Mouse (Mus musculus) gastrocnemius, postnatal 10 days (tissue): ENCODE measurements around the gene Olfr895. TPM values are rescaled to one million over a fixed set of nuclear protein-coding genes. Genes with fewer than 3 reads are reported as not detected.

Experiments
- DNase-seq: peaks from one replicate; pipeline ENCODE4 v3.0.0; 2021; ENCODE audit warnings: mixed read lengths
- long read RNA-seq, 2 experiments: library from polyadenylated mRNA; stranded (forward); transcript quantifications; one replicate each; pipeline ENCODE4 v2.0.0; 2021
- total RNA-seq, 2 experiments: library from RNA; stranded (reverse); gene quantifications; 2 replicates each; pipeline ENCODE4 v1.2.3; 2021

Olfr895 gene
- not detected for total RNA-seq
- long read RNA-seq, experiment 1 = 0 reads
- long read RNA-seq, experiment 2 = 0 reads

DNA sequence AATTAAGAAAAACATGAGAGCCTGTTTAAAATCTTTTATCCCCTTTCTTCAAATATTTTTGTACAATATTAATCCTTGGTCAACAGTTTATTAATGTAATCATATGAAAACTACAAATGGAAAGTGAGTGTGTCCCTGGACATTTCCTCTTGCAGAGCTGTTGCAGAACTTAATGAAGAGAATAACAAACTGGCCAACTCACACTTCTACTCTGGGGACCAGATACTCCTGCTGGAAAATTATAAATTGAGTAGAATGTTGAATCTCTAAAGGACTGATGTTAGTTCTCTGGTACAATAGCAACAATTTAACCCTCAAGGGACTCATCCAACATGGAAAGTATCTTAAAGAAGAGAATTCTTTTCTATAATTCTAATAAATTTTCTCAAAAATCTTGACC is at the start of gene Olfr895:
Gene Olfr895, plus strand, starts transcription at position 301 of the 400 bp plus-strand sequence.
- DNase-seq = no peak

DNA sequence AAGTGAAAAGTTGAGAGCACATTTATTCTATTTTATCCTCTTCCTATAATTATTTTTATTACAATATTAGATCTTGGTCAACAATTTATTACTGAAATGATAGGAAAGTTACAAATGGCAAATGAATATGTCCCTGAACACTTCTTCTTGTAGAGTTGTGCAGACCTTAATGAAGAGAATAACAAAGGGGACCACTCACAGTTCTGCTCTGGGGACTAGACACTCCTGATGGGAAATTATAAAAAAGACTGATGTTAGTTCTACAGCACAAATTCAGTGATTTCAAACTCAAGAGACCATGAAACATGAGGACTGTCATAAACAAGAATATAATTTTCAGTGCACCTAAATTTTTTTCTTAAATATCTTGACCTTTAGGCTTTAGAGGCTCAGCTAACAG is 15.2 kb upstream of the Olfr895 start, which contains the start of gene Olfr143:
Gene Olfr143, plus strand, starts transcription at position 301 of the 400 bp plus-strand sequence.
- DNase-seq = no peak

DNA sequence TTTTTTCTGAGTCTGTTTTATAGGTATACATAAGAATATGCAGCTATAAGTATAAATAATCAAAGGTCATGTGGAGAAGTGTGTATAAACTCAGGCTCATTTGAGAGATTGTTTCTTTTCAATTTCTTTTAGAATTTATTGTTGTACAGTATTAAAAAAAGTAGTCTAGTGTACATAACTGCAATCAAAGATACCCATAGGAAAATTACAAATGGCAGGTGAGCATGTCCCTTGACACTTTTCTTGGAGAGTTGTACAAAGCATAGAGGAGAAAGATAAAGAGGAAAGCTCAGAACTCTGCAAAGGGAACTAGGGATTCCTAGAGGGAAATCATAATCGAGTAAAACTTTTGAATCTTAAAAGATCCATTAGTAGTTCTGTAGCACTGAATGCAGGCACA is 23.2 kb downstream of the Olfr895 start, which contains the start of gene Olfr896-ps1:
Gene Olfr896-ps1, plus strand, starts transcription at position 301 of the 400 bp plus-strand sequence.
- DNase-seq = no peak

Other genes starting within 250 kb of the Olfr895 start
- not detected for gene Olfr883, start 242.0 kb upstream of the Olfr895 start, total RNA-seq
- not detected for gene Olfr884, start 221.3 kb upstream of the Olfr895 start, total RNA-seq
- gene Olfr885, start 206.5 kb upstream of the Olfr895 start, total RNA-seq = not detected
- not detected for gene Olfr887, start 183.8 kb upstream of the Olfr895 start, total RNA-seq
- not detected for gene Olfr888, start 159.7 kb upstream of the Olfr895 start, total RNA-seq
- gene Olfr889, start 152.7 kb upstream of the Olfr895 start, total RNA-seq = not detected
- gene Olfr890, start 125.3 kb upstream of the Olfr895 start, total RNA-seq = not detected
- not detected for gene Olfr891, start 87.0 kb upstream of the Olfr895 start, total RNA-seq
- gene Olfr893, start 59.5 kb upstream of the Olfr895 start, total RNA-seq = not detected
- gene Olfr894, start 49.8 kb upstream of the Olfr895 start, total RNA-seq = not detected
- not detected for gene Olfr143, start 15.1 kb upstream of the Olfr895 start, total RNA-seq
- not detected for gene Olfr896-ps1, start 23.3 kb downstream of the Olfr895 start, total RNA-seq
- not detected for gene Olfr25, start 61.2 kb downstream of the Olfr895 start, total RNA-seq
- not detected for gene Olfr898, start 80.6 kb downstream of the Olfr895 start, total RNA-seq
- gene Olfr250, start 99.0 kb downstream of the Olfr895 start, total RNA-seq = not detected
- not detected for gene Olfr251, start 109.2 kb downstream of the Olfr895 start, total RNA-seq
- not detected for gene Olfr147, start 133.8 kb downstream of the Olfr895 start, total RNA-seq
- gene Olfr901, start 161.6 kb downstream of the Olfr895 start, total RNA-seq = not detected
- gene Olfr902, start 179.8 kb downstream of the Olfr895 start, total RNA-seq = not detected
- not detected for gene Olfr904, start 195.3 kb downstream of the Olfr895 start, total RNA-seq
- not detected for gene Olfr905, start 203.3 kb downstream of the Olfr895 start, total RNA-seq
- gene Olfr906, start 219.2 kb downstream of the Olfr895 start, total RNA-seq = not detected
- gene Olfr907, start 227.9 kb downstream of the Olfr895 start, total RNA-seq = not detected